Comparison of ENCODE assay signal across 11 mouse cellular contexts in the genomic region with DNA sequence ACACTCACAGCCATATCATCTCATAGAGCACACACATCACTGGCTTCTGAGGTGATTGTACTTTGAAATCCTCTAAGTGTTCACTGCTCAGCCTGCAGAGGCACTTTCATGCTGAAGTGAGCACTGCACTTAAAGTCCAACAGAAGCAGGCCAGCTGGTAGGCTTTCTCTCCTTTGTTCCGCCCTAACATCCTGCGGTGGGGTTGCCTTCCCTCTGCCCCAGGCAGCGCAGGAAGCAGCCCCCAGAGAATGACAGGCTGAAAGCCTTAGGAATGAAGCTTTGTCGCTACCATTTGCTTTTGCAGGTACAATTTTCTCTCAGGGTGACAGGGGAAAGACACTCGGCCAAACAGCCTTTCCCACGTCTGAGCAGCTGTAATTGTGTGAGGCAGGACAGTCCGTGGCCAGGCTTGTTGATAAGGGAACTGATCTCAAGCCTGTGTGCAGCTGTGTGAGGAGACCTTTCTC. TPM values are rescaled to one million over a fixed set of nuclear protein-coding genes. Genes with fewer than 3 reads are reported as not detected.
DNase-seq lines count a peak whose midpoint lies in the region; ATAC-seq lines count a peak whose summit lies in the region.
"Had no signal": no experiment of that assay in that cellular context is flagged by ENCODE, and none has a peak within 500 bp of the region (broad histone marks: within the 10 kb centered on the region; RNA-seq: fewer than 3 reads in every experiment).

No protein-coding gene starts in this region.

- intact Hi-C loops in heart, postnatal 25 days (cut with DNase I) = no loop called here

- 0 out of 2 replicates have a peak, but pooled peaks have one; percentile 37 for ATAC-seq in heart, embryonic 16.5 days (replicated peaks; ENCODE audit: extremely low read depth, insufficient read depth, low FRiP score)
- ATAC-seq in midbrain, embryonic 15.5 days (replicated peaks) = peak; percentile 65

- H3K36me3 ChIP-seq in heart, embryonic 16.5 days (ENCODE audit: control insufficient read depth, insufficient read depth) = peaks cover 9% of the 10 kb centered on the region; the same call in 1 of the 2 replicates
- H3K36me3 ChIP-seq in hindbrain, embryonic 10.5 days = peaks cover 11% of the 10 kb centered on the region
- H3K36me3 ChIP-seq in midbrain, embryonic 15.5 days (replicated peaks) = no peaks in the 10 kb centered on the region

- H3K4me1 ChIP-seq in heart, embryonic 16.5 days (ENCODE audit: control insufficient read depth, insufficient read depth, low read length) = no peaks in the 10 kb centered on the region
- H3K4me1 ChIP-seq in hindbrain, embryonic 10.5 days (replicated peaks) = peaks cover 21% of the 10 kb centered on the region
- peaks cover 20% of the 10 kb centered on the region for H3K4me1 ChIP-seq in midbrain, embryonic 15.5 days

- no peak overlapping the region for H3K4me3 ChIP-seq in heart, embryonic 16.5 days (ENCODE audit: low read length)
- H3K4me3 ChIP-seq in hindbrain, embryonic 10.5 days = peak overlapping the region; percentile 23; the same call in 1 of the 2 replicates
- no peak overlapping the region for H3K4me3 ChIP-seq in midbrain, embryonic 15.5 days

- no peak overlapping the region for H3K9ac ChIP-seq in heart, embryonic 16.5 days (ENCODE audit: low read length)
- 0 out of 2 replicates have a peak overlapping the region, but pooled peaks have one; percentile 16 for H3K9ac ChIP-seq in midbrain, embryonic 15.5 days
- H3K9ac ChIP-seq: liver, embryonic 14.5 days had no signal

- no peak for DNase-seq in heart, postnatal 25 days (ENCODE audit: low spot score)
- peak; percentile 50 for DNase-seq in embryo, embryonic 11 days
- peak; percentile 46 for DNase-seq in hindbrain, embryonic 10.5 days (ENCODE audit: low spot score)
- no peak for DNase-seq in right cerebral cortex, adult 18-20 months
- DNase-seq in frontal cortex, adult 2 months (ENCODE audit: extremely low spot score in 1 of 2, low spot score in 1 of 2) = no peak
- no peak for DNase-seq in layer of hippocampus, adult 11-12 months (ENCODE audit: low spot score)
- DNase-seq: gastrocnemius, postnatal 14 days; right cerebral cortex, postnatal 25 days had no signal

- H3K27me3 ChIP-seq in heart, embryonic 16.5 days (ENCODE audit: control insufficient read depth, insufficient read depth, low read length) = no peaks in the 10 kb centered on the region
- no peaks in the 10 kb centered on the region for H3K27me3 ChIP-seq in hindbrain, embryonic 10.5 days (ENCODE audit: insufficient read depth, poor library complexity, severe bottlenecking)
- no peaks in the 10 kb centered on the region for H3K27me3 ChIP-seq in midbrain, embryonic 15.5 days (replicated peaks)

- no peak overlapping the region for H3K4me2 ChIP-seq in heart, embryonic 16.5 days (ENCODE audit: low read depth, low read length)
- peak overlapping the region; percentile 16; the same call in 1 of the 2 replicates for H3K4me2 ChIP-seq in midbrain, embryonic 15.5 days

- H3K9me3 ChIP-seq in heart, embryonic 16.5 days (replicated peaks; ENCODE audit: control insufficient read depth, low read length) = no peaks in the 10 kb centered on the region
- H3K9me3 ChIP-seq in hindbrain, embryonic 10.5 days = no peaks in the 10 kb centered on the region
- no peaks in the 10 kb centered on the region for H3K9me3 ChIP-seq in midbrain, embryonic 15.5 days

- WGBS in heart, embryonic 16.5 days = 53% methylated on average over 7 of the region's 7 CpGs
- WGBS in hindbrain, embryonic 10.5 days = 21% methylated on average over 7 of the region's 7 CpGs
- WGBS in midbrain, embryonic 15.5 days = 17% methylated on average over 7 of the region's 7 CpGs

- peak overlapping the region; percentile 11; the same call in 1 of the 2 replicates for H3K27ac ChIP-seq in heart, embryonic 16.5 days (ENCODE audit: low read length)
- H3K27ac ChIP-seq in hindbrain, embryonic 10.5 days = peak overlapping the region; percentile 81
- H3K27ac ChIP-seq in midbrain, embryonic 15.5 days = peak overlapping the region; percentile 78
- H3K27ac ChIP-seq: liver, embryonic 14.5 days had no signal

RNA-seq across cellular contexts. Expression of a gene that starts 38.4 kb away (rescaled TPM):
- 71.7 and 79.6 TPM in 2 replicates for polyA plus RNA-seq in heart, embryonic 16.5 days (2015; fragmentation: Nextera tagmentation; extraction: Ambion mirVana)
- 100 to 1,000 TPM; 104 to 111 TPM for total RNA-seq in heart, postnatal 25 days (2021)
- 49.6 and 53.8 TPM in 2 replicates for polyA plus RNA-seq in hindbrain, embryonic 10.5 days (2016; fragmentation: Nextera tagmentation; extraction: Ambion mirVana)
- polyA plus RNA-seq in midbrain, embryonic 15.5 days (2015; fragmentation: Nextera tagmentation; extraction: Ambion mirVana) = 29.3 and 35.4 TPM in 2 replicates
- 56.2 and 57.1 TPM in 2 replicates for polyA plus RNA-seq in frontal cortex, adult 2 months (2012; rRNA removed)

Comparison
In these comparisons a context has a peak if more than half of its experiments do, and no peak if none do; other contexts are left out.
1. H3K27ac ChIP-seq: peak in every context shown above with its lines; median percentile 81 in hindbrain, embryonic 10.5 days; 78 in midbrain, embryonic 15.5 days; 11 in heart, embryonic 16.5 days.
2. DNase-seq: peak in embryo, embryonic 11 days (single experiment) and hindbrain, embryonic 10.5 days (single experiment); none in heart, postnatal 25 days (single experiment), right cerebral cortex, adult 18-20 months (single experiment), frontal cortex, adult 2 months (0 of 2) and layer of hippocampus, adult 11-12 months (single experiment).